Mouse (Mus musculus) liver, embryonic 15.5 days (tissue): ENCODE results near the gene Nrros. TPM values are rescaled to one million over a fixed set of nuclear protein-coding genes. Genes with fewer than 3 reads are reported as not detected.

ENCODE experiments used
- ATAC-seq: fragments of 200-750 bp; cut with Nextera tagmentation; 2 replicates; pipeline ENCODE4 v1.8.0; 2017; ENCODE audit warnings: moderate number of reproducible peaks, mild to moderate bottlenecking, moderate library complexity; ENCODE audit not compliant: insufficient read depth
- H3K27ac ChIP-seq: fragments of 300-500 bp; sonication (generic); replicated peaks from 2 replicates; pipeline ENCODE4 v1.5.1; 2015; ENCODE audit warnings: mild to moderate bottlenecking, inconsistent platforms
- H3K27me3 ChIP-seq: fragments of 300-500 bp; sonication (generic); 2 replicates; pipeline ENCODE4 v1.6.1; 2015; ENCODE audit warnings: mild to moderate bottlenecking, inconsistent platforms
- H3K36me3 ChIP-seq: fragments of 300-500 bp; sonication (generic); replicated peaks from 2 replicates; pipeline ENCODE4 v1.6.1; 2015; ENCODE audit warnings: moderate library complexity, mild to moderate bottlenecking, inconsistent platforms
- H3K4me1 ChIP-seq: fragments of 300-500 bp; sonication (generic); replicated peaks from 2 replicates; pipeline ENCODE4 v1.6.1; 2015; ENCODE audit warnings: inconsistent platforms
- H3K4me2 ChIP-seq: fragments of 300-500 bp; sonication (generic); 2 replicates; pipeline ENCODE4 v1.6.1; 2015; ENCODE audit warnings: moderate library complexity, mild to moderate bottlenecking, inconsistent platforms
- H3K4me3 ChIP-seq: fragments of 300-500 bp; sonication (generic); replicated peaks from 2 replicates; pipeline ENCODE4 v1.5.1; 2015; ENCODE audit warnings: mild to moderate bottlenecking, inconsistent platforms
- H3K9ac ChIP-seq: fragments of 300-500 bp; sonication (generic); 2 replicates; pipeline ENCODE4 v1.6.1; 2015; ENCODE audit warnings: moderate library complexity, mild to moderate bottlenecking, inconsistent platforms
- H3K9me3 ChIP-seq: fragments of 300-500 bp; sonication (generic); replicated peaks from 2 replicates; pipeline ENCODE4 v1.6.1; 2016; ENCODE audit warnings: inconsistent platforms
- WGBS: fragments of 180-500 bp; shearing (Covaris S2); methylation state at CpG from one replicate; pipeline ENCODE4 v1.1.7; 2015; ENCODE audit warnings: mixed read lengths; ENCODE audit not compliant: insufficient replicate concordance; 5-methylcytosine and 5-hydroxymethylcytosine counted together
- polyA plus RNA-seq: library from polyadenylated mRNA; unstranded; fragments of >200 nt; fragmentation: Nextera tagmentation; extraction: Ambion mirVana; gene quantifications from 2 replicates; pipeline ENCODE4 v1.2.1, GENCODE M21; 2015

The Nrros gene
- polyA plus RNA-seq, 1 experiment from 2014 or later = 24.1 TPM

- Histone ChIP-seq H3K4me2 (no peak within 1 kb of the TSS), H3K27ac (0 out of 2 replicates have a peak within 1 kb of the TSS, but pooled peaks have one; percentile 29), H3K36me3 (no peaks in the 10 kb centered on the region), H3K9me3 (no peaks in the 10 kb centered on the region), H3K9ac (no peak within 1 kb of the TSS), H3K27me3 (no peaks in the 10 kb centered on the region), H3K4me3 (no peak within 1 kb of the TSS), H3K4me1 (peaks cover 21% of the 10 kb centered on the region)
- WGBS = 23% methylated on average over 6 of the region's 6 CpGs
- ATAC-seq = no peak
Observed at GRCm38 (mm10) chr16:32179333-32179901, 14.0 kb upstream of the Nrros start, which contains the start of gene Bex6. TSS of gene Bex6 (plus strand) at chr16:32179823.

GRCm38 (mm10) chr16:32176896-32177686 is 11.7 kb upstream of the Nrros start:
- H3K27me3 ChIP-seq = no peaks in the 10 kb centered on the region
- peak; percentile 73 for ATAC-seq
- 9% methylated on average over 18 of the region's 18 CpGs for WGBS
- H3K27ac ChIP-seq = peak overlapping the region; percentile 85
- H3K4me2 ChIP-seq = peak overlapping the region; percentile 73
- no peaks in the 10 kb centered on the region for H3K9me3 ChIP-seq
- H3K9ac ChIP-seq = peak overlapping the region; percentile 39; the same call in 1 of the 2 replicates
- peaks cover 21% of the 10 kb centered on the region for H3K4me1 ChIP-seq
- no peaks in the 10 kb centered on the region for H3K36me3 ChIP-seq
- peak overlapping the region; percentile 44 for H3K4me3 ChIP-seq

GRCm38 (mm10) chr16:32175029-32175428 is 9.6 kb upstream of the Nrros start:
- Histone ChIP-seq H3K4me3 (no peak overlapping the region), H3K36me3 (no peaks in the 10 kb centered on the region), H3K9me3 (no peaks in the 10 kb centered on the region), H3K9ac (no peak overlapping the region), H3K27me3 (no peaks in the 10 kb centered on the region), H3K4me1 (peaks cover 21% of the 10 kb centered on the region), H3K27ac (no peak overlapping the region), H3K4me2 (no peak overlapping the region)
- ATAC-seq = no peak
- WGBS = 82% methylated on average over 4 of the region's 4 CpGs

- Histone ChIP-seq H3K4me1 (peaks cover 21% of the 10 kb centered on the region), H3K27ac (no peak overlapping the region), H3K27me3 (no peaks in the 10 kb centered on the region), H3K4me3 (no peak overlapping the region), H3K36me3 (no peaks in the 10 kb centered on the region), H3K9ac (no peak overlapping the region), H3K9me3 (no peaks in the 10 kb centered on the region), H3K4me2 (no peak overlapping the region)
- no peak for ATAC-seq
- WGBS = 75% methylated on average over 8 of the region's 8 CpGs
Observed at GRCm38 (mm10) chr16:32174340-32175005, 9.1 kb upstream of the Nrros start.

- H3K27me3 ChIP-seq = no peaks in the 10 kb centered on the region
- no peak overlapping the region for H3K27ac ChIP-seq
- H3K4me1 ChIP-seq = peaks cover 18% of the 10 kb centered on the region
- H3K9me3 ChIP-seq = no peaks in the 10 kb centered on the region
- no peaks in the 10 kb centered on the region for H3K36me3 ChIP-seq
- H3K9ac ChIP-seq = no peak overlapping the region
- no peak overlapping the region for H3K4me3 ChIP-seq
- WGBS = 62% methylated on average over 11 of the region's 11 CpGs
- no peak for ATAC-seq
- H3K4me2 ChIP-seq = no peak overlapping the region
Observed at GRCm38 (mm10) chr16:32173401-32173800, 8.0 kb upstream of the Nrros start.

- H3K4me1 ChIP-seq = peaks cover 2% of the 10 kb centered on the region
- H3K27ac ChIP-seq = no peak overlapping the region
- no peak overlapping the region for H3K9ac ChIP-seq
- H3K4me3 ChIP-seq = no peak overlapping the region
- no peak overlapping the region for H3K4me2 ChIP-seq
- no peak for ATAC-seq
- 63% methylated on average over 5 of the region's 5 CpGs for WGBS
- no peaks in the 10 kb centered on the region for H3K27me3 ChIP-seq
- H3K36me3 ChIP-seq = no peaks in the 10 kb centered on the region
- H3K9me3 ChIP-seq = no peaks in the 10 kb centered on the region
Observed at GRCm38 (mm10) chr16:32171031-32171731, 5.8 kb upstream of the Nrros start.

- Histone ChIP-seq H3K4me3 (no peak overlapping the region), H3K4me1 (peaks cover 33% of the 10 kb centered on the region), H3K27ac (no peak overlapping the region), H3K27me3 (no peaks in the 10 kb centered on the region), H3K4me2 (no peak overlapping the region), H3K9me3 (no peaks in the 10 kb centered on the region), H3K9ac (no peak overlapping the region), H3K36me3 (no peaks in the 10 kb centered on the region)
- no peak for ATAC-seq
- WGBS = 74% methylated on average over 4 of the region's 4 CpGs
Observed at GRCm38 (mm10) chr16:32167819-32168545, 2.6 kb upstream of the Nrros start.

GRCm38 (mm10) chr16:32164396-32165027 is 882 bp downstream of the Nrros start:
- H3K9me3 ChIP-seq = no peaks in the 10 kb centered on the region
- peak overlapping the region; percentile 62 for H3K4me3 ChIP-seq
- no peaks in the 10 kb centered on the region for H3K27me3 ChIP-seq
- no peak for ATAC-seq
- peak overlapping the region; percentile 85 for H3K4me2 ChIP-seq
- peak overlapping the region; percentile 51 for H3K27ac ChIP-seq
- H3K9ac ChIP-seq = peak overlapping the region; percentile 65
- H3K4me1 ChIP-seq = peaks cover 54% of the 10 kb centered on the region
- peaks cover 8% of the 10 kb centered on the region; the same call in 1 of the 2 replicates for H3K36me3 ChIP-seq
- 17% methylated on average over 19 of the region's 19 CpGs for WGBS

- Histone ChIP-seq H3K4me3 (peak overlapping the region; percentile 62), H3K9ac (no peak overlapping the region), H3K4me1 (peaks cover 54% of the 10 kb centered on the region), H3K36me3 (peaks cover 8% of the 10 kb centered on the region; the same call in 1 of the 2 replicates), H3K27me3 (no peaks in the 10 kb centered on the region), H3K4me2 (peak overlapping the region; percentile 85), H3K9me3 (no peaks in the 10 kb centered on the region), H3K27ac (0 out of 2 replicates have a peak overlapping the region, but pooled peaks have one; percentile 3)
- WGBS = 16% methylated on average over 5 of the region's 5 CpGs
- ATAC-seq = no peak
Observed at GRCm38 (mm10) chr16:32163891-32164290, 1.5 kb downstream of the Nrros start.

GRCm38 (mm10) chr16:32163392-32163791 is 2.0 kb downstream of the Nrros start:
- H3K27ac ChIP-seq = peak overlapping the region; percentile 19; the same call in 1 of the 2 replicates
- peak overlapping the region; percentile 62 for H3K4me3 ChIP-seq
- WGBS = 21% methylated on average over 4 of the region's 4 CpGs
- peaks cover 8% of the 10 kb centered on the region; the same call in 1 of the 2 replicates for H3K36me3 ChIP-seq
- peaks cover 54% of the 10 kb centered on the region for H3K4me1 ChIP-seq
- H3K4me2 ChIP-seq = peak overlapping the region; percentile 85
- H3K9ac ChIP-seq = 0 out of 2 replicates have a peak overlapping the region, but pooled peaks have one; percentile 1
- ATAC-seq = no peak
- H3K27me3 ChIP-seq = no peaks in the 10 kb centered on the region
- no peaks in the 10 kb centered on the region for H3K9me3 ChIP-seq
